Mouse (Mus musculus): ENCODE results near the gene Ccdc141. TPM values are rescaled to one million over a fixed set of nuclear protein-coding genes. Genes with fewer than 3 reads are reported as not detected.

The Ccdc141 gene
- polyA plus RNA-seq (2015; fragmentation: Nextera tagmentation; extraction: Ambion mirVana) = 15.9 and 24.5 TPM in 2 replicates

GRCm38 (mm10) chr2:77170633-77171105 lies at the start of gene Ccdc141:
Gene Ccdc141, minus strand, starts transcription at chr2:77170636.
- peak within 1 kb of the TSS; percentile 48 for H3K4me3 ChIP-seq
- ATAC-seq (ENCODE audit: insufficient number of reproducible peaks, low FRiP score, low TSS enrichment, low read depth) = no peak
- H3K27ac ChIP-seq = peak within 1 kb of the TSS; percentile 61
- peak within 1 kb of the TSS; percentile 77 for H3K4me2 ChIP-seq
- H3K9ac ChIP-seq = peak within 1 kb of the TSS; percentile 44
- no peaks in the 10 kb centered on the region for H3K36me3 ChIP-seq
- H3K27me3 ChIP-seq = no peaks in the 10 kb centered on the region
- peaks cover 21% of the 10 kb centered on the region for H3K4me1 ChIP-seq
- no peaks in the 10 kb centered on the region for H3K9me3 ChIP-seq
- 11% methylated on average over 5 of the region's 6 CpGs for WGBS

DNA sequence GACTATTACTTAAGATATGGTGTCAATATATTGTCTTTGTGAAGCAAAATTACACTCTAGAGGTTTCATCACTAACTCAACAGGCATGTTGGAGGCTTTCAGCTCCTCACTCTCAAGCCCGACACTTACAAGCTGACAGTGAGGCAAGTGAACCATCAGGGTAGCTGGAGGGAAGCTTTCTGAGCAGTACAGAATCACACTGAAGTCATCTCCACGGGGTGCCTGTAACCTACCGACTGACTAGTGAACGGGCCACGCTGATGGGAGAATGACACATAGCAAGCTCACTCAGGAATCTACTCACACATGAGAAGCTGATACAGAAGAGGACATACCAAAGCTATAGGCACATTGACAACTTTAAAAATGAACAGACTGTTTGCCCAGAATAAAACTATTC lies 42.4 kb upstream of the Ccdc141 start:
- Histone ChIP-seq H3K4me2 (no peak overlapping the region), H3K27me3 (no peaks in the 10 kb centered on the region), H3K36me3 (peaks cover 24% of the 10 kb centered on the region), H3K9ac (no peak overlapping the region), H3K4me1 (no peaks in the 10 kb centered on the region), H3K27ac (no peak overlapping the region), H3K4me3 (no peak overlapping the region), H3K9me3 (no peaks in the 10 kb centered on the region)
- 83% methylated on average over 5 of the region's 5 CpGs for WGBS
- no peak for ATAC-seq (ENCODE audit: insufficient number of reproducible peaks, low FRiP score, low TSS enrichment, low read depth)

DNA sequence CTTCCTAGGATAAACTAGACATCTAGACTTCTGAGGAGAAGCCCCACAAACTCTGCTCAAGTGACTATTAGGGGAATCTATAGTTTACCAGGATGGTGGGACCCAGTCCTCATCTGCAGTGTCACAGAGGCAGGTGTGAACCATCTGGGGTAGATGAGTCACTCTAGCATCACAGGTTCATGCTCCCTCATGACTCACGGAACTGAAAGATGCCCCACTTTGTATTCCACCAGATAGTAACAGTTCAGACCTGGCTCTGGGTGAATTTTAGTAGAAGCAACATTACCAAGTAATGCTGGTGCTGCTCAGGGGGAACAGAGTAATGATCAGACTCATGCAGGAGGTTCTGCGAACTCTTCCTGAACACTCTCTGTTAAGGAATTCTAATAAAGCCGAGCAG lies 36.5 kb upstream of the Ccdc141 start:
- Histone ChIP-seq H3K27me3 (no peaks in the 10 kb centered on the region), H3K4me2 (no peak overlapping the region), H3K36me3 (peaks cover 22% of the 10 kb centered on the region), H3K27ac (no peak overlapping the region), H3K9me3 (no peaks in the 10 kb centered on the region), H3K9ac (no peak overlapping the region), H3K4me1 (no peaks in the 10 kb centered on the region), H3K4me3 (no peak overlapping the region)
- ATAC-seq (ENCODE audit: insufficient number of reproducible peaks, low FRiP score, low TSS enrichment, low read depth) = no peak
- WGBS = 90% methylated on average over 3 of the region's 3 CpGs

- peaks cover 11% of the 10 kb centered on the region for H3K36me3 ChIP-seq
- H3K4me1 ChIP-seq = no peaks in the 10 kb centered on the region
- H3K27me3 ChIP-seq = no peaks in the 10 kb centered on the region
- ATAC-seq (ENCODE audit: insufficient number of reproducible peaks, low FRiP score, low TSS enrichment, low read depth) = no peak
- H3K9ac ChIP-seq = no peak overlapping the region
- 57% methylated on average over 2 of the region's 2 CpGs for WGBS
- no peaks in the 10 kb centered on the region for H3K9me3 ChIP-seq
- no peak overlapping the region for H3K4me3 ChIP-seq
- H3K27ac ChIP-seq = no peak overlapping the region
- H3K4me2 ChIP-seq = no peak overlapping the region
Observed at GRCm38 (mm10) chr2:77203916-77204315, 33.5 kb upstream of the Ccdc141 start.

- H3K4me3 ChIP-seq = no peak overlapping the region
- peaks cover 15% of the 10 kb centered on the region for H3K36me3 ChIP-seq
- H3K4me1 ChIP-seq = no peaks in the 10 kb centered on the region
- H3K9ac ChIP-seq = no peak overlapping the region
- no peaks in the 10 kb centered on the region for H3K9me3 ChIP-seq
- H3K27ac ChIP-seq = no peak overlapping the region
- no peaks in the 10 kb centered on the region for H3K27me3 ChIP-seq
- no peak overlapping the region for H3K4me2 ChIP-seq
- no peak for ATAC-seq (ENCODE audit: insufficient number of reproducible peaks, low FRiP score, low TSS enrichment, low read depth)
- 93% methylated on average over 1 of the region's 1 CpGs for WGBS
Observed at GRCm38 (mm10) chr2:77201900-77202299, 31.5 kb upstream of the Ccdc141 start.

DNA sequence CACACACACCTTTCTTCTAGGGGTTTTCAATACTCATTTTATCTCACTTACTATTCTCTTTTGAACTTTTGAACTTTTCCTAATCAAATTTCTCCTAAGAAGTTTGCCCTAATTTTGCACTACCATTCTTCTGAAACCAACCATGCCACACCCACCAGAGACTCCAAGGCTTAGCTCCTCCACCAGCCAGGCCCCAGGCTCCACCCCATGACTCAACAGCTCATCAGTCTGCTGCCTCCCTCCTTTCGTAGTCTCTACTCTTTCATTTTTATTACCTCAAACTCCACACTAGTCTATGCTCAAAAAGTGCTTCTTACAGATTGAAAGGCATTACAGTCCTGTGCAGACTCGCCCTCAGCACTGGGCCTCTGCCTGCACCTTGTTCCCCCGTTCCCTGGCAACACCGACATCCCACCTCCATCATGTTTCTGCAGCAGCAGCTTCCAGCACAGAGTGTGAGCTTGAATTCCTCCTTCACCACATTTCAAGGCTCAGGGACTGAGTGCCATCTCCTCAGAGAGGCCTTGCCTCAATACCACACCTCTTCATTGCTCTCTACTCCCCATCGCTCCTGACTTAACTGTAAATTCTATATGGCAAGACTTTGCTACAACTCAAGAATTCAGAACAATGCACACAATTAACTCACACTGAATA lies 30.6 kb upstream of the Ccdc141 start:
- H3K4me2 ChIP-seq = no peak overlapping the region
- H3K36me3 ChIP-seq = peaks cover 14% of the 10 kb centered on the region
- H3K9ac ChIP-seq = no peak overlapping the region
- no peaks in the 10 kb centered on the region for H3K9me3 ChIP-seq
- no peak overlapping the region for H3K4me3 ChIP-seq
- H3K27me3 ChIP-seq = no peaks in the 10 kb centered on the region
- 55% methylated on average over 5 of the region's 5 CpGs for WGBS
- no peak for ATAC-seq (ENCODE audit: insufficient number of reproducible peaks, low FRiP score, low TSS enrichment, low read depth)
- no peak overlapping the region for H3K27ac ChIP-seq
- no peaks in the 10 kb centered on the region for H3K4me1 ChIP-seq

- H3K27me3 ChIP-seq = no peaks in the 10 kb centered on the region
- no peak overlapping the region for H3K27ac ChIP-seq
- WGBS = 91% methylated on average over 4 of the region's 4 CpGs
- no peak for ATAC-seq (ENCODE audit: insufficient number of reproducible peaks, low FRiP score, low TSS enrichment, low read depth)
- H3K4me2 ChIP-seq = no peak overlapping the region
- H3K9me3 ChIP-seq = no peaks in the 10 kb centered on the region
- H3K9ac ChIP-seq = no peak overlapping the region
- no peaks in the 10 kb centered on the region for H3K4me1 ChIP-seq
- no peak overlapping the region for H3K4me3 ChIP-seq
- H3K36me3 ChIP-seq = peaks cover 11% of the 10 kb centered on the region
Observed at GRCm38 (mm10) chr2:77200379-77200778, 29.9 kb upstream of the Ccdc141 start.

GRCm38 (mm10) chr2:77198246-77198645 lies 27.8 kb upstream of the Ccdc141 start:
- Histone ChIP-seq H3K27me3 (no peaks in the 10 kb centered on the region), H3K27ac (no peak overlapping the region), H3K4me1 (no peaks in the 10 kb centered on the region), H3K4me3 (no peak overlapping the region), H3K4me2 (no peak overlapping the region), H3K9me3 (no peaks in the 10 kb centered on the region), H3K36me3 (peaks cover 13% of the 10 kb centered on the region), H3K9ac (no peak overlapping the region)
- ATAC-seq (ENCODE audit: insufficient number of reproducible peaks, low FRiP score, low TSS enrichment, low read depth) = no peak
- 85% methylated on average over 5 of the region's 5 CpGs for WGBS

- Histone ChIP-seq H3K9me3 (no peaks in the 10 kb centered on the region), H3K4me1 (no peaks in the 10 kb centered on the region), H3K27me3 (no peaks in the 10 kb centered on the region), H3K27ac (no peak overlapping the region), H3K9ac (no peak overlapping the region), H3K4me2 (no peak overlapping the region), H3K4me3 (no peak overlapping the region), H3K36me3 (peaks cover 19% of the 10 kb centered on the region)
- ATAC-seq (ENCODE audit: insufficient number of reproducible peaks, low FRiP score, low TSS enrichment, low read depth) = no peak
- 89% methylated on average over 4 of the region's 4 CpGs for whole genome bisulfite sequencing
Observed at GRCm38 (mm10) chr2:77196819-77197218, 26.4 kb upstream of the Ccdc141 start.

DNA sequence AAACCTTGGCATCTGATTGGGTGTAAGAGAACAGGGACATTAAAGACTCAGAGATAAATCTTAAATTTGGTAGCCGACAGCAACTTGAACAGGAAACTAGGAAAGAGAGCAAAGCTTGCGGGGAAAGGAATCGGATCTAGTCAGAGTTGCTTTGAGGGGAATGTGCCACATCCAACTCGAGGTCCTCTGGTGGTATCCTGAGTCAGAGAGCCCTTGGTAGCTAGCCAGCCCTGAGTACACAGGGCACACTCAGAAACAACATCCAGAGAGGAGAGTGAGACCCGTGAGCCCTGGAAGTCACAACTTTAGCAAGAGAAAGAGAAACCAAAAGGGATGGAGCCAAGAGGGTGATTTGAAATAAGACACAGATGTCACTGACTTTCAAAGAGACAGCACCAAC lies 24.6 kb upstream of the Ccdc141 start:
- H3K27ac ChIP-seq = no peak overlapping the region
- no peak overlapping the region for H3K9ac ChIP-seq
- 90% methylated on average over 5 of the region's 5 CpGs for WGBS
- ATAC-seq (ENCODE audit: insufficient number of reproducible peaks, low FRiP score, low TSS enrichment, low read depth) = no peak
- H3K9me3 ChIP-seq = no peaks in the 10 kb centered on the region
- no peak overlapping the region for H3K4me2 ChIP-seq
- H3K4me3 ChIP-seq = no peak overlapping the region
- no peaks in the 10 kb centered on the region for H3K27me3 ChIP-seq
- no peaks in the 10 kb centered on the region for H3K4me1 ChIP-seq
- peaks cover 31% of the 10 kb centered on the region for H3K36me3 ChIP-seq

DNA sequence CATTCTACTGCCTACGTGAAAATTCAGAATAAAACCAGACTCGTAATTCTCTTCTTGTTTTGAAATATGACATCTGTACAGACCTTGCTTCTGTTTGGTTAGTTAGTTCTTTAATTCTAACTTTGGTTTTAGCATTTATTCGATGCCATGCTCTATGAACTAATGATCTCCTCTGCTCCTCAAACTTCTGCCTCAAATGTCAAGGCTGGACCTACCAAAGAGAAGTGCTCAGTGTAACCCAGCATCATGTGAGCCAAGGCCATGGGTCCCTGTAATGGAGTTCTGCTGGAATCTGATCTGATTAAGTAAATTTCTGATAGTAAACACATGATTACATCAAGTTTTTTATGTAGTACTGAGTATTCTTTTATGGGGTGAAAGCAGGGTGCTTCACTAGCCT lies 21.4 kb upstream of the Ccdc141 start:
- Histone ChIP-seq H3K4me2 (no peak overlapping the region), H3K4me1 (no peaks in the 10 kb centered on the region), H3K27me3 (no peaks in the 10 kb centered on the region), H3K9ac (no peak overlapping the region), H3K9me3 (no peaks in the 10 kb centered on the region), H3K27ac (no peak overlapping the region), H3K4me3 (no peak overlapping the region), H3K36me3 (peaks cover 43% of the 10 kb centered on the region)
- no peak for ATAC-seq (ENCODE audit: insufficient number of reproducible peaks, low FRiP score, low TSS enrichment, low read depth)
- 92% methylated on average over 3 of the region's 3 CpGs for WGBS

GRCm38 (mm10) chr2:77190891-77191290 lies 20.5 kb upstream of the Ccdc141 start:
- no peak overlapping the region for H3K9ac ChIP-seq
- no peak overlapping the region for H3K4me2 ChIP-seq
- no peaks in the 10 kb centered on the region for H3K27me3 ChIP-seq
- no peak for ATAC-seq (ENCODE audit: insufficient number of reproducible peaks, low FRiP score, low TSS enrichment, low read depth)
- no peak overlapping the region for H3K27ac ChIP-seq
- H3K36me3 ChIP-seq = peaks cover 44% of the 10 kb centered on the region
- no peak overlapping the region for H3K4me3 ChIP-seq
- no peaks in the 10 kb centered on the region for H3K9me3 ChIP-seq
- WGBS = 89% methylated on average over 7 of the region's 7 CpGs
- H3K4me1 ChIP-seq = no peaks in the 10 kb centered on the region

GRCm38 (mm10) chr2:77190301-77190700 lies 19.9 kb upstream of the Ccdc141 start:
- H3K27me3 ChIP-seq = no peaks in the 10 kb centered on the region
- no peaks in the 10 kb centered on the region for H3K9me3 ChIP-seq
- H3K9ac ChIP-seq = no peak overlapping the region
- H3K4me3 ChIP-seq = no peak overlapping the region
- WGBS = 94% methylated on average over 3 of the region's 3 CpGs
- H3K36me3 ChIP-seq = peaks cover 47% of the 10 kb centered on the region
- H3K4me2 ChIP-seq = no peak overlapping the region
- H3K4me1 ChIP-seq = no peaks in the 10 kb centered on the region
- no peak overlapping the region for H3K27ac ChIP-seq
- no peak for ATAC-seq (ENCODE audit: insufficient number of reproducible peaks, low FRiP score, low TSS enrichment, low read depth)

All from limb, embryonic 15.5 days (tissue).